Mouse (Mus musculus) bone marrow, adult 2 months (tissue): ENCODE results near the gene A030005K14Rik. TPM values are rescaled to one million over a fixed set of nuclear protein-coding genes. Genes with fewer than 3 reads are reported as not detected.

Experiments used
- H3K27ac ChIP-seq: fragments of 200-500 bp; 2 replicates; pipeline ENCODE4 v1.5.1; 2012; ENCODE audit warnings: low read depth, mild to moderate bottlenecking, control low read depth, inconsistent platforms, low read length; ENCODE audit not compliant: control insufficient read depth, poor library complexity, insufficient read depth
- H3K4me1 ChIP-seq: fragments of 200-500 bp; 2 replicates; pipeline ENCODE4 v1.6.1; 2011; ENCODE audit warnings: low read length; ENCODE audit not compliant: control insufficient read depth, insufficient read depth
- H3K4me3 ChIP-seq: fragments of 200-500 bp; replicated peaks from 2 replicates; pipeline ENCODE3; 2011; ENCODE audit warnings: mild to moderate bottlenecking, low read depth, low read length, control low read depth; ENCODE audit not compliant: control insufficient read depth
- CTCF ChIP-seq: fragments of 200-500 bp; IDR thresholded peaks from 2 replicates; pipeline ENCODE4 v1.5.1; 2011; ENCODE audit warnings: low read length, control low read depth; ENCODE audit not compliant: control insufficient read depth, insufficient read depth
- POLR2A ChIP-seq: fragments of 200-500 bp; IDR thresholded peaks from 2 replicates; pipeline ENCODE4 v1.6.1; 2011; ENCODE audit warnings: low read depth, mild to moderate bottlenecking, control low read depth, low read length, borderline replicate concordance; ENCODE audit not compliant: control insufficient read depth
- WGBS: fragments of 180-500 bp; shearing (Covaris S2); methylation state at CpG from one replicate; pipeline ENCODE4 v1.1.7; 2018; 5-methylcytosine and 5-hydroxymethylcytosine counted together
- polyA plus RNA-seq: library from polyadenylated mRNA; stranded (reverse); fragments of >200 nt; gene quantifications from 2 replicates; pipeline ENCODE4 v1.2.4, GENCODE M21; 2011; ENCODE audit warnings: low replicate concordance; ENCODE audit not compliant: missing spikeins, insufficient read depth, insufficient read length

Gene A030005K14Rik
- not detected in 2 replicates for polyA plus RNA-seq

DNA sequence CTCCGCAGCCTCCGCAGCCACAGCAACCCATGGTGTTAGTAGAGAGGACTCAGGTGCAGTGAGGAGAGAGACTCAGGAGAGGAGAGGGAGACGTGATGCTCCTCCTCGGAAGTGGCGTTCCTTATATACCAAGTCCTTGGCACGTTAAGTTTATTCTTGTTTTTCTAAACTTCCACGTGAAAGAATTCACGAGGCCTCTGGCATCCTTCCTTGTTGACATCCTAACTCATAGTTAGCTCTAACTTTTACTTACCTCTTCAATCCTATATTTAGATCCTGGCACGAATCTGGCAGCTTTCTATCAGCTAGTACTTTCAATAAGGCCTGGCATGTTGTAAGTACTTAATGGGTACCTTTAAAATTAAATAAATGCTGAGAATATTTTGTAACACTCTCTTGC is at the start of gene A030005K14Rik:
Gene A030005K14Rik (minus strand): TSS at position 101 of the 400 bp plus-strand sequence.
- H3K27ac ChIP-seq: no peak within 1 kb of the TSS
- H3K4me3 ChIP-seq: no peak within 1 kb of the TSS
- no peak for TF ChIP-seq CTCF
- no peak for TF ChIP-seq POLR2A
- 82% methylated on average over 9 of the region's 9 CpGs for WGBS
- H3K4me1 ChIP-seq: no peaks in the 10 kb centered on the region

DNA sequence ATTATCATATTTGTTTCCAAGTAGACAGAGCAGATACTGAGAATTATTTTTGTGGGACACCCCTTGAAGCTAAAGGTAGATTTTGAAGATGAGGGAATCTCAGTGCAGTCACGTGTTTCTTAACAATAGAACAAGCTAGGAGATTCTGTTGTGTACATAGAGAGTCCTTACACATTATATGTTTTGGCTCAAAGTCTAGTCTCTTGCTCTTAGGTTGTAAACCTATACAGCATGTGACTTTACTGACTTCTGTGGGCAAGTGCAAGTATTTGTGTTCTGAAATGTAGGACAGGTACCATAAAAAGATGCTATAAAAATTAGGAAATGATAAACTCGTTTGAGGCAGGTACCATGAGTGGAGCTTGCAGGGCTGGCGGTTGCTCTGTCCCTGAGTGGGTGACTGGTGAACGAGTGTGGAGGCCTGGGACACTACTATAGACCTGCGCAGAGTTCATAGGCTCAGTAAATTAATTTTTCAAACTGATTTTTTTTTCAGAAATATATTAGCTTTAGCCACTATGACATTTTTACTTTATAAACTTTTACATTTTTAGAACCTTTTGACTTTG is 48.3 kb upstream of the A030005K14Rik start:
- WGBS: 72% methylated on average over 5 of the region's 5 CpGs
- no peak overlapping the region for H3K4me3 ChIP-seq
- TF ChIP-seq POLR2A (no peak), CTCF (no peak)
- no peaks in the 10 kb centered on the region for H3K4me1 ChIP-seq
- H3K27ac ChIP-seq: no peak overlapping the region

DNA sequence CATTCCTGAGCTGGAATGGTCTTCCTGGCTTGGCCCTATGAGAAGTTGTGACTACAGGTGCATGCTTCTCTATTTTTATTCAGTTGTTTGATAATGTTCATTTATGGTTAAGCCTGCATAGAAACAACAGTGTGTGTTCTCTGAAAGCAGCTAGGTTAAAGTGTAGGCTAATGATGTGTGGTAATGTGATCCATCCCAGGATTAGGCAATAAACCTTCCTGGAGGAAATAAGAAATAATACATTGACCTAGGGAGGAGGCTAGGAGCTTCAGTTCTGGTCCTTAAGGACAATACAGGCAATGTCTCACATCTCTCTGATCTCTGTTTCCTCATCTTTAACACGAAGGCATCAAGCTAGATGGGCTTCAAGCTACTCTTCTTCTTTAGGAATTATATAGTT is 46.3 kb upstream of the A030005K14Rik start:
- TF ChIP-seq POLR2A (no peak), CTCF (no peak)
- WGBS: 41% methylated on average over 1 of the region's 1 CpGs
- H3K27ac ChIP-seq: no peak overlapping the region
- H3K4me1 ChIP-seq: no peaks in the 10 kb centered on the region
- H3K4me3 ChIP-seq: no peak overlapping the region

DNA sequence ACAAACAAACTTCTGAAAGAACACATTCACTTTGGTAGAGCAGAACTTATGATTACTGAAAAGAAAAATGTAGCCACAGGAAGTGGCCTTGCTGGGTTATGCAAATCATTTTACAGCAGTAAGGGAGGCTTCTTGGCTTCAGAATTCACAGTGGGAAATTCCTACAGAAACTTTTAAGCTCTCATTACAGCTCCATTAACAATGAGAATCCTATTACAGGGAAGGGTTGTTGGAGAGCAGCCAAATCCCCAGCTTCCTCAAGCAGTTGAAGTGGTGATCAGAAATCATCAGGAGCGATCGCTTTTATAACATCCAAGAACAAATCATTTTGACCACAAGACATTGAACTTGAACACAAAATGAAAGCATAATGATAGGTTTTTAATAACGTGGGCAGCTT is 42.7 kb upstream of the A030005K14Rik start:
- 62% methylated on average over 3 of the region's 3 CpGs for WGBS
- no peak overlapping the region for H3K27ac ChIP-seq
- H3K4me3 ChIP-seq: no peak overlapping the region
- TF ChIP-seq POLR2A: no peak
- TF ChIP-seq CTCF: no peak
- no peaks in the 10 kb centered on the region for H3K4me1 ChIP-seq

DNA sequence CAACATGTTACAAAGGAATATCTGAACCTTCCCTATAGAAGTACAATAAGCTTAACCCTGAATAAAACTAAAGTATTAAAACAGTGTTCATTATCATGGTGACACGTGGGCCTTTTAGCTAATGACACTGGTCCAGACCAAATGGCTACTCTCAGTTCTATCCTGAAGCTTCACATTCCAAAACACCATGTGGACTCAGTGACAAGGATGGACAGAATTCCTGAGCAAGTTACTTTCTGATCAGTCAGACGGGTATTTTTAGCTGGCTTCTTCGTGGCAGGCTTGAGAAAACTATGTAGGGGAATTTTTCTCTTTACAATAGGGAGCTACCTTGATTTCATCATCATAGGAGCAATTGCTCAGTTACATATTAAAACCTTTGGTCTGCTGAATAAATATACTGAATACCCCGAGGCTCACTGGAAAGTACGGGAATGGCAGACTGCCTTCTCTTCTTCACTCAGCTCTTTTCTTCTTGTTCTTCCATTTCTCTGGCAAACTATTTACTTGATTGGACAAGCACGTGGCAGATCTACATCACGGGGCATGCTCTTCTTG is 40.5 kb upstream of the A030005K14Rik start:
- 73% methylated on average over 7 of the region's 7 CpGs for WGBS
- Histone ChIP-seq H3K4me1 (no peaks in the 10 kb centered on the region), H3K27ac (no peak overlapping the region), H3K4me3 (no peak overlapping the region)
- TF ChIP-seq CTCF: no peak
- no peak for TF ChIP-seq POLR2A

DNA sequence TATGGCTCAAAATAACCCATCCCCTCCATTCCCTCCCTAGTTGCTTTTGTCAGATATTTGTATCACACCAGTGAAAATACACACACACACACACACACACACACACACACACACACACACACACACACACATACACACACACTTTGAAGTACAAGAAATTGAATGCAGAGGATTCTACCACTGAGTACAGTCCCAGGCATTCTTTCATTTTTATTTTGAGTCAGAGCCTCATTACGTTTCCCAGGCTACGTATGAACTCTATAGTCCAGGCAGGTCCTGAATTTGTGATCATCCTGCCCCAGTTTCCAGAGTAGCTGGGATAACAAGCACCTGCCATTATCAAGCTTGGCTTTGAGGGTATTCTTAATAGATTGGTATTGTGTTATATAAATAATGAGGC is 40.0 kb upstream of the A030005K14Rik start:
- no peak overlapping the region for H3K4me3 ChIP-seq
- H3K4me1 ChIP-seq: no peaks in the 10 kb centered on the region
- WGBS: 79% methylated on average over 2 of the region's 2 CpGs
- H3K27ac ChIP-seq: no peak overlapping the region
- no peak for TF ChIP-seq CTCF
- no peak for TF ChIP-seq POLR2A

DNA sequence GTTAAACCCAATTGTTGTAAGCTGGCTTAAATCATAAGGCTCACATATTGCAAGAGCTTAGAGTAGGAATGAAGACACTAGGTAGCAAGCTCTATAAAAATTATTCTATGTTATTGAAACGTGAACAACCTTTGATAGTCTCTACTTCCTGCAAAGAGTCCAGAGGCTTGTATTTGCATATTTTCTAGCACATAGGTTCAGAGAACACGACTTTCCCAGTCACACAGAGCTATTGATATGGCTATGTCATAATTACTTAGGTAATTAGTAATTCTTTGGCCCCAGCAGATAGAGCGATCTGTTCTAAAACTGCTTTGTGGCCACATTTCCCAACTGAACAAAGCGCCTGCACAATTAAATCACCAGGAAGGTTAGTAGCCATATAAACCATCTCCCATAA is 37.8 kb upstream of the A030005K14Rik start:
- TF ChIP-seq CTCF (no peak), POLR2A (no peak)
- no peaks in the 10 kb centered on the region for H3K4me1 ChIP-seq
- H3K27ac ChIP-seq: no peak overlapping the region
- 74% methylated on average over 4 of the region's 4 CpGs for WGBS
- H3K4me3 ChIP-seq: no peak overlapping the region

DNA sequence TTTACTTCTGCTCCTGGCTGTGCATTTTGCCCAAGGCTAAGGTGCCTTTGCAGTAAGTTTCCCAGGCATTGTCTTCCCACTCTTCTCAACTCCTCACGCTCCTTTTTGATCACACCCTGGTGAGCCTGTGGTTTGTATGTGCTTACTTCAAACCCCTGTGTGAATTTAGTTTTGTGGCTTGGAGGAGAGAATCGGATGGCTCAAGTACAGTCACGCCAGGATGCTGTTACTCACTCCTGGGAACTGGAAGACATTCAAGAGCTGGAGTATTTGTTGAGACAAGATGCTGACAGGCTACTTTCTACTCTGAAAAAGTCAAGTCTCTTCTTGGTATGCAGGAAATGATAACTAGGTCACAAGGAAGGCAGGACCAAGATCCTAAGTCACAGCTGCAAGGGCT is 32.1 kb upstream of the A030005K14Rik start:
- Histone ChIP-seq H3K4me1 (no peaks in the 10 kb centered on the region), H3K4me3 (no peak overlapping the region), H3K27ac (no peak overlapping the region)
- TF ChIP-seq POLR2A: no peak
- no peak for TF ChIP-seq CTCF
- 71% methylated on average over 3 of the region's 3 CpGs for WGBS
